Mouse (Mus musculus) heart, postnatal 0 days (tissue): Measurements from ENCODE around the gene Olfr585. TPM values are rescaled to one million over a fixed set of nuclear protein-coding genes. Genes with fewer than 3 reads are reported as not detected.

ENCODE experiments used
- ATAC-seq: fragments of 200-750 bp; cut with Nextera tagmentation; 2 replicates; pipeline ENCODE4 v1.8.0; 2017; ENCODE audit warnings: low read depth, moderate number of reproducible peaks, moderate library complexity; ENCODE audit not compliant: insufficient read depth
- DNase-seq: peaks from one replicate; pipeline ENCODE4 v3.0.0-alpha.2; 2016; ENCODE audit warnings: low spot score
- H3K27ac ChIP-seq: fragments of 300-500 bp; sonication (generic); 2 replicates; pipeline ENCODE4 v1.5.1; 2014; ENCODE audit warnings: low read depth, mild to moderate bottlenecking
- H3K27me3 ChIP-seq: fragments of 300-500 bp; sonication (generic); 2 replicates; pipeline ENCODE4 v1.6.1; 2014; ENCODE audit warnings: low read length, mixed read lengths; ENCODE audit not compliant: control insufficient read depth, insufficient read depth
- H3K36me3 ChIP-seq: fragments of 300-500 bp; sonication (generic); replicated peaks from 2 replicates; pipeline ENCODE4 v1.6.1; 2014; ENCODE audit warnings: low read length, mixed read lengths; ENCODE audit not compliant: control insufficient read depth, insufficient read depth
- H3K4me1 ChIP-seq: fragments of 300-500 bp; sonication (generic); 2 replicates; pipeline ENCODE4 v1.6.1; 2014; ENCODE audit warnings: antibody characterized with exemption; ENCODE audit not compliant: control insufficient read depth, insufficient read depth
- H3K4me2 ChIP-seq: fragments of 300-500 bp; sonication (generic); 2 replicates; pipeline ENCODE4 v1.6.1; 2014; ENCODE audit warnings: low read depth, mild to moderate bottlenecking, low read length, moderate library complexity
- H3K4me3 ChIP-seq: fragments of 300-500 bp; sonication (generic); 2 replicates; pipeline ENCODE4 v1.5.1; 2014; ENCODE audit warnings: low read depth, low read length
- H3K9ac ChIP-seq: fragments of 300-500 bp; sonication (generic); replicated peaks from 2 replicates; pipeline ENCODE4 v1.6.1; 2014; ENCODE audit warnings: low read depth, low read length, mixed read lengths
- H3K9me3 ChIP-seq: fragments of 300-500 bp; sonication (generic); replicated peaks from 2 replicates; pipeline ENCODE4 v1.6.1; 2016; ENCODE audit warnings: low read length; ENCODE audit not compliant: control insufficient read depth
- CTCF ChIP-seq: IDR thresholded peaks from 2 replicates; pipeline ENCODE4 v1.5.1; 2016; ENCODE audit warnings: antibody characterized with exemption, control low read depth, low read depth
- EP300 ChIP-seq: IDR thresholded peaks from 2 replicates; pipeline ENCODE4 v1.6.1; 2016; ENCODE audit warnings: antibody characterized with exemption, low read depth
- WGBS: fragments of 180-500 bp; shearing (Covaris S2); extraction: QIAGEN DNeasy Blood & Tissue Kit; methylation state at CpG from one replicate; pipeline ENCODE4 v1.1.7; 2014; 5-methylcytosine and 5-hydroxymethylcytosine counted together
- polyA plus RNA-seq: library from polyadenylated mRNA; unstranded; fragments of >200 nt; fragmentation: Nextera tagmentation; extraction: Ambion mirVana; gene quantifications from 2 replicates; pipeline ENCODE4 v1.2.1, GENCODE M21; 2015
- total RNA-seq: library from RNA; depleted of rRNA; stranded (reverse); fragments of >200 nt; gene quantifications from 2 replicates; pipeline ENCODE4 v1.2.3, GENCODE M21; 2014; ENCODE audit warnings: low replicate concordance; rRNA removed

Olfr585 gene
- total RNA-seq (not detected in 2 replicates), polyA plus RNA-seq (not detected in 2 replicates)

DNA sequence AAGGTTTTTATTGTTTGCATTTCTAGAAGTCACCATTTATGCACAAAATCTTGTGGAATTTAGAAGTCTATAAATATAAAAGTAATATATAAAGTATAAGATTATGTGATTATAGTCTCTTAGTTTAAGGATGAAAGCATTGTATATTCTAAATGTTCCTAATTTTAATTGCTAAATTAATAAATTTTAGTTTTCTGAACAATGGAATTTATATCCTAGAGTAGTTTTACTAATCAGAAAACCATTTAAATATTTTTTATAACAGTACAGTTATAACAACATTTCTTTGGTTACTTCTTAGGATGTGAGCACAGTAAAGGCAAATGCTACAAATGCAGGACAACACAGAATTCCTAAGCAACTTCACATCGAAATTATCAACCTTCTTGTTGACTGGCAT is at the start of gene Olfr585:
TSS of gene Olfr585 (plus strand) at position 301 of the 400 bp plus-strand sequence.
- Histone ChIP-seq H3K4me3 (no peak within 1 kb of the TSS), H3K9ac (no peak within 1 kb of the TSS), H3K9me3 (no peaks in the 10 kb centered on the region), H3K4me2 (no peak within 1 kb of the TSS), H3K36me3 (no peaks in the 10 kb centered on the region), H3K27me3 (no peaks in the 10 kb centered on the region), H3K27ac (no peak within 1 kb of the TSS), H3K4me1 (no peaks in the 10 kb centered on the region)
- DNase-seq (no peak), ATAC-seq (no peak)
- WGBS: 67% methylated on average over 1 of the region's 1 CpGs
- TF ChIP-seq CTCF (no peak), EP300 (no peak)

DNA sequence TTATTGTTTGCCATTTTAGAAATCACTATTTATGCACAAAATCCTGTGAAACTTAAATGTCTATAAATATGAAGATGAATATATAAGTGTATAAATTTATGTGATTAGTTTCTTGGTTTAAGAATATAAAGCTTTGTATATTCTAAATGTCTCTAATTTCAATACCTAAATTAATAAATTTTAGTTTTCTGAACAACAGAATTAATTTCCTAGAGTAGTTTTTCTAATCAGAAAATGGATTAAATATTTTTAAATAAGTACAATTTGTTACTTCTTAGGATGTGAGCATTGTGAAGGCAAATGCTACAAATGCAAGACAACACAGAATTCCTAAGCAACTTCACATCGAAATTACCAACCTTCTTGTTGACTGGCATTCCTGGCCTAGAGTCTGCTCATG is 46.5 kb upstream of the Olfr585 start, which contains the start of gene Olfr583:
TSS of gene Olfr583 (plus strand) at position 301 of the 400 bp plus-strand sequence.
- TF ChIP-seq EP300: no peak
- TF ChIP-seq CTCF: no peak
- no peak for DNase-seq
- 75% methylated on average over 1 of the region's 1 CpGs for WGBS
- H3K36me3 ChIP-seq: no peaks in the 10 kb centered on the region
- H3K27ac ChIP-seq: no peak within 1 kb of the TSS
- no peaks in the 10 kb centered on the region for H3K9me3 ChIP-seq
- no peak within 1 kb of the TSS for H3K9ac ChIP-seq
- ATAC-seq: no peak
- H3K4me2 ChIP-seq: no peak within 1 kb of the TSS
- no peaks in the 10 kb centered on the region for H3K27me3 ChIP-seq
- no peaks in the 10 kb centered on the region for H3K4me1 ChIP-seq
- no peak within 1 kb of the TSS for H3K4me3 ChIP-seq

DNA sequence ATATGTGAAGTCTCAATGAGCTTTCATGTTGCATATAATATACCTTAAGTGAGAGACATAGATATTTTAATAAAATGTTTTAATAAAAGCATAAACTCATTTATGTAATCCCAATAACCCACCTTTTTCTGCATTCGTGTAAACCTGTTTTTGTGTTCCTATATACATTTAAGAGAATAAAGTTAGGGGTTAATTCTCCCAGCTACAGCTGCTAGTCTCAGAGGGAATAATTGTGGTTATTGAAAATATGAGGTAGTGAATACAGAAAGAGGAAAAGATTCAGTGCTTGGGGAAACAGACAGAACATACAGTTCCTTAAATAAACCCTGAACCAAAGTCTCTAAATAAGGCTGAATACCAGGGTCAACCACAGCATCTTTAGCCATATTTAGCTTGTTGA is 15.9 kb upstream of the Olfr585 start, which contains the start of gene Olfr584:
TSS of gene Olfr584 (plus strand) at position 301 of the 400 bp plus-strand sequence.
- Histone ChIP-seq H3K27me3 (no peaks in the 10 kb centered on the region), H3K4me2 (no peak within 1 kb of the TSS), H3K36me3 (no peaks in the 10 kb centered on the region), H3K9ac (no peak within 1 kb of the TSS), H3K4me1 (no peaks in the 10 kb centered on the region), H3K9me3 (no peaks in the 10 kb centered on the region), H3K4me3 (no peak within 1 kb of the TSS), H3K27ac (no peak within 1 kb of the TSS)
- ATAC-seq (no peak), DNase-seq (no peak)
- 82% methylated on average over 1 of the region's 1 CpGs for WGBS
- TF ChIP-seq EP300 (no peak), CTCF (no peak)

DNA sequence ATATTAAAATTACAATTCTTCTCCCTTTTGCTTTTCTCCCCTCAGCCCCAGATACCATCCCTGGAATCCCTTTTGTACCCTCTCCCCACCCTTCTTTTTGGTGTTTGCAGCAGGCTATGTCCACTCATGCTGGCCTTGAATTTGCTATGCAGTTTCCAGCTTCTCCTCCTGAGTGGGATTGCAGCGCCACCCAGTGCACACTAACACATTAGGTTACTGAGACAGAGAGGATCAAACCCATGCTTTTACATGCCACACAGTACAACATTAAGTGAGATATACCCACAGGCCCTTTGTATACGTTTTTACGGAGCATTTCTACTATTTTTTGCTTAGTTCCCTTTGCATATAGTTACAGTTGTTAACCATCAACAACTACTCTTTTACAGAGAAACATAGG is 21.9 kb downstream of the Olfr585 start:
- Histone ChIP-seq H3K4me2 (no peak overlapping the region), H3K4me1 (no peaks in the 10 kb centered on the region), H3K9me3 (no peaks in the 10 kb centered on the region), H3K4me3 (no peak overlapping the region), H3K27ac (no peak overlapping the region), H3K27me3 (no peaks in the 10 kb centered on the region), H3K36me3 (no peaks in the 10 kb centered on the region), H3K9ac (no peak overlapping the region)
- no peak for ATAC-seq
- 38% methylated on average over 3 of the region's 3 CpGs for WGBS
- TF ChIP-seq CTCF (peak; percentile 47), EP300 (no peak)
- no peak for DNase-seq

DNA sequence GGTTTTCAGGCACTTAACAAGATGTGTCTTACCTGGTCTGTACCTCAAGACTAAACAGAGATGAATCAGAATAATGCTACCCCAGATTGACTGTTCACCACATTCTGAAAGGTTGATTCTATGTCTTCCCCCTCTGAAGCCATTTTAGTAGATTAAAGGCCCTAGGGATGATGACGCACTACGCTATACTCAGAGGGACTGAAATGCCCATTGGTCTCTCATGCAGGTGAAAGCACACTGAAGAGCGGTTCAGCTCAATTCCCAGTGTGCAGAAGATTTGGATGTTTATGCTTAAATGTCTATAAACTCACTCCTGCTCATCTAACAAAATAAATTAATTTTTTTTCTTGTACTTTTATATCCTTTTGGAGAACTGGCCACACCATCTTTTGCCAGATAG is 28.0 kb downstream of the Olfr585 start, which contains the start of gene Olfr586:
TSS of gene Olfr586 (minus strand) at position 101 of the 400 bp plus-strand sequence.
- 89% methylated on average over 3 of the region's 3 CpGs for WGBS

DNA sequence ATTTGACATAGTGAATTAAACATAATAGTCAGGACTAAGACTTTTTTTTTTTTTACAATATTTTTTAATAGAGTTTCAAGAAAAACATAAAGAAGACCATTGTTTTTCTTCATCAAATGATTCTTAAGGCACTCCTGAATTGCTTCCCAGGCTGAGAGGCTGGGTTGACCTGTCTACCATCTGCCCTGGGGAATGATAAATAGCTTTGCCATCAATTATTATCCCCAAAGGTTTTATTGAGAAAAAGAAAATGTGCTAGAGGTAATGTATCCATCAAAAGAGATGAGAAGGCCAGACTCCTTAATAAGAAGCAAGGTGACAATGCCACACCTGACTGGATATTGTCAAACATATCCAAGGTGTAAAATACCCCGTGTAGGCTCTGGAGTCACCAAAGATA is 43.1 kb downstream of the Olfr585 start, which contains the start of gene Olfr588-ps1:
TSS of gene Olfr588-ps1 (plus strand) at position 301 of the 400 bp plus-strand sequence.
- Histone ChIP-seq H3K27me3 (no peaks in the 10 kb centered on the region), H3K4me3 (no peak within 1 kb of the TSS), H3K9me3 (no peaks in the 10 kb centered on the region), H3K27ac (no peak within 1 kb of the TSS), H3K36me3 (no peaks in the 10 kb centered on the region), H3K4me2 (no peak within 1 kb of the TSS), H3K4me1 (no peaks in the 10 kb centered on the region), H3K9ac (no peak within 1 kb of the TSS)
- DNase-seq (no peak), ATAC-seq (no peak)
- TF ChIP-seq CTCF (no peak), EP300 (no peak)
- 59% methylated on average over 1 of the region's 1 CpGs for WGBS

More for the DNA sequence above, 28.0 kb downstream of the Olfr585 start, which contains the start of gene Olfr586:
- Histone ChIP-seq H3K36me3 (no peaks in the 10 kb centered on the region), H3K27ac (no peak within 1 kb of the TSS), H3K9ac (no peak within 1 kb of the TSS), H3K4me2 (no peak within 1 kb of the TSS), H3K27me3 (no peaks in the 10 kb centered on the region), H3K4me3 (no peak within 1 kb of the TSS), H3K4me1 (no peaks in the 10 kb centered on the region), H3K9me3 (no peaks in the 10 kb centered on the region)
- TF ChIP-seq CTCF: no peak
- TF ChIP-seq EP300: no peak
- no peak for ATAC-seq
- no peak for DNase-seq

Other genes with a start within 250 kb of the Olfr585 start
- gene Olfr566, start 239.0 kb upstream of the Olfr585 start, total RNA-seq: not detected in 2 replicates
- gene Olfr566, start 239.0 kb upstream of the Olfr585 start, polyA plus RNA-seq: not detected in 2 replicates
- not detected in 2 replicates for gene Olfr568, start 220.6 kb upstream of the Olfr585 start, total RNA-seq
- gene Olfr568, start 220.6 kb upstream of the Olfr585 start, polyA plus RNA-seq: not detected in 2 replicates
- gene Olfr569, start 206.8 kb upstream of the Olfr585 start, total RNA-seq: not detected in 2 replicates
- gene Olfr569, start 206.8 kb upstream of the Olfr585 start, polyA plus RNA-seq: not detected in 2 replicates
- gene Olfr570, start 203.1 kb upstream of the Olfr585 start, total RNA-seq: not detected in 2 replicates
- gene Olfr570, start 203.1 kb upstream of the Olfr585 start, polyA plus RNA-seq: not detected in 2 replicates
- not detected in 2 replicates for gene Olfr571, start 180.2 kb upstream of the Olfr585 start, total RNA-seq
- not detected in 2 replicates for gene Olfr571, start 180.2 kb upstream of the Olfr585 start, polyA plus RNA-seq
- gene Olfr572, start 173.3 kb upstream of the Olfr585 start, total RNA-seq: not detected in 2 replicates
- gene Olfr572, start 173.3 kb upstream of the Olfr585 start, polyA plus RNA-seq: not detected in 2 replicates
- not detected in 2 replicates for gene Olfr573-ps1, start 155.1 kb upstream of the Olfr585 start, total RNA-seq
- not detected in 2 replicates for gene Olfr573-ps1, start 155.1 kb upstream of the Olfr585 start, polyA plus RNA-seq
- not detected in 2 replicates for gene Olfr574, start 149.3 kb upstream of the Olfr585 start, total RNA-seq
- gene Olfr574, start 149.3 kb upstream of the Olfr585 start, polyA plus RNA-seq: not detected in 2 replicates
- gene Olfr575, start 138.9 kb upstream of the Olfr585 start, total RNA-seq: not detected in 2 replicates
- gene Olfr575, start 138.9 kb upstream of the Olfr585 start, polyA plus RNA-seq: not detected in 2 replicates
- not detected in 2 replicates for gene Olfr576, start 135.1 kb upstream of the Olfr585 start, total RNA-seq
- not detected in 2 replicates for gene Olfr576, start 135.1 kb upstream of the Olfr585 start, polyA plus RNA-seq
- not detected in 2 replicates for gene Olfr577, start 121.8 kb upstream of the Olfr585 start, total RNA-seq
- not detected in 2 replicates for gene Olfr577, start 121.8 kb upstream of the Olfr585 start, polyA plus RNA-seq
- not detected in 2 replicates for gene Olfr578, start 108.4 kb upstream of the Olfr585 start, total RNA-seq
- gene Olfr578, start 108.4 kb upstream of the Olfr585 start, polyA plus RNA-seq: not detected in 2 replicates
- not detected in 2 replicates for gene Olfr582, start 59.7 kb upstream of the Olfr585 start, total RNA-seq
- gene Olfr582, start 59.7 kb upstream of the Olfr585 start, polyA plus RNA-seq: not detected in 2 replicates
- gene Olfr583, start 46.4 kb upstream of the Olfr585 start, total RNA-seq: not detected in 2 replicates
- gene Olfr583, start 46.4 kb upstream of the Olfr585 start, polyA plus RNA-seq: not detected in 2 replicates
- not detected in 2 replicates for gene Olfr584, start 15.8 kb upstream of the Olfr585 start, total RNA-seq
- gene Olfr584, start 15.8 kb upstream of the Olfr585 start, polyA plus RNA-seq: not detected in 2 replicates
- gene Olfr586, start 27.9 kb downstream of the Olfr585 start, total RNA-seq: not detected in 2 replicates
- not detected in 2 replicates for gene Olfr586, start 27.9 kb downstream of the Olfr585 start, polyA plus RNA-seq
- gene Olfr588-ps1, start 43.2 kb downstream of the Olfr585 start, total RNA-seq: not detected in 2 replicates
- not detected in 2 replicates for gene Olfr588-ps1, start 43.2 kb downstream of the Olfr585 start, polyA plus RNA-seq
- not detected in 2 replicates for gene Olfr589, start 58.6 kb downstream of the Olfr585 start, total RNA-seq
- gene Olfr589, start 58.6 kb downstream of the Olfr585 start, polyA plus RNA-seq: not detected in 2 replicates
- not detected in 2 replicates for gene Olfr591, start 80.6 kb downstream of the Olfr585 start, total RNA-seq
- not detected in 2 replicates for gene Olfr591, start 80.6 kb downstream of the Olfr585 start, polyA plus RNA-seq
- not detected in 2 replicates for gene Olfr592, start 87.1 kb downstream of the Olfr585 start, total RNA-seq
- not detected in 2 replicates for gene Olfr592, start 87.1 kb downstream of the Olfr585 start, polyA plus RNA-seq
- not detected in 2 replicates for gene Olfr593, start 114.1 kb downstream of the Olfr585 start, total RNA-seq
- not detected in 2 replicates for gene Olfr593, start 114.1 kb downstream of the Olfr585 start, polyA plus RNA-seq
- not detected in 2 replicates for gene Olfr594, start 119.3 kb downstream of the Olfr585 start, total RNA-seq
- gene Olfr594, start 119.3 kb downstream of the Olfr585 start, polyA plus RNA-seq: not detected in 2 replicates
- gene Usp17ld, start 154.8 kb downstream of the Olfr585 start, total RNA-seq: not detected in 2 replicates
- not detected in 2 replicates for gene Usp17ld, start 154.8 kb downstream of the Olfr585 start, polyA plus RNA-seq
- not detected in 2 replicates for gene Olfr596, start 207.9 kb downstream of the Olfr585 start, total RNA-seq
- gene Olfr596, start 207.9 kb downstream of the Olfr585 start, polyA plus RNA-seq: not detected in 2 replicates
- not detected in 2 replicates for gene Olfr597, start 218.6 kb downstream of the Olfr585 start, total RNA-seq
- gene Olfr597, start 218.6 kb downstream of the Olfr585 start, polyA plus RNA-seq: not detected in 2 replicates
- not detected in 2 replicates for gene Olfr598, start 225.8 kb downstream of the Olfr585 start, total RNA-seq
- gene Olfr598, start 225.8 kb downstream of the Olfr585 start, polyA plus RNA-seq: not detected in 2 replicates
- not detected in 2 replicates for gene Olfr599, start 238.2 kb downstream of the Olfr585 start, total RNA-seq
- gene Olfr599, start 238.2 kb downstream of the Olfr585 start, polyA plus RNA-seq: not detected in 2 replicates